Comparison of ENCODE assay signal across 11 mouse cellular contexts in the genomic region with DNA sequence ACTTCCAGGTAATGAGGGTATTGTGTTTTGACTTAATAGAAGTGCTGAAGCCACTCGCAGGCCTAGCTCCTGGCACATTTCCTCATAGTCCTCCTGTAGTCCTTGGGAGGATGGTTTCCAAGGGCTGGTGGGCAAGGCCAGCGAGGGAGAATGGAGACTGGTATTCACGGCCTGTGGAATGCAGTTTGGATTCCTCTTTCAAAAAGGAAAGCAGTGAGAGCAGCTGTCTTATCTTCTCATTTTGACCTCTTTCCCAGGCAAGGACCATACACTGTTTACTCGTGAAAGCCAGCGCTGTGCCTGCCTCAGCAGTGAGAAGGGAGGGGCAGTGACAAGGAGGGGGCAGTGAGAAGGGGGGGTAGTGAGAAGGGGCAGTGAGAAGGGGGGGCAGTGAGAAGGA. TPM values are rescaled to one million over a fixed set of nuclear protein-coding genes. Genes with fewer than 3 reads are reported as not detected.
DNase-seq lines count a peak whose midpoint lies in the region; ATAC-seq lines count a peak whose summit lies in the region.
"Had no signal": no experiment of that assay in that cellular context is flagged by ENCODE, and none has a peak within 500 bp of the region (broad histone marks: within the 10 kb centered on the region; RNA-seq: fewer than 3 reads in every experiment).

No protein-coding gene starts in this region.

- H3K36me3 ChIP-seq in kidney, embryonic 15.5 days: no peaks in the 10 kb centered on the region
- no peaks in the 10 kb centered on the region for H3K36me3 ChIP-seq in intestine, embryonic 16.5 days (ENCODE audit: control insufficient read depth, insufficient read depth, low read length)
- H3K36me3 ChIP-seq: neural tube, embryonic 13.5 days had no signal

- H3K27ac ChIP-seq in kidney, embryonic 15.5 days: no peak overlapping the region
- H3K27ac ChIP-seq in intestine, embryonic 16.5 days (ENCODE audit: low read length): peak overlapping the region; percentile 48
- H3K27ac ChIP-seq: hindbrain, postnatal 0 days; neural tube, embryonic 13.5 days had no signal

- no peak overlapping the region for H3K4me2 ChIP-seq in kidney, embryonic 15.5 days
- H3K4me2 ChIP-seq in intestine, embryonic 16.5 days (ENCODE audit: low read depth, low read length): no peak overlapping the region
- H3K4me2 ChIP-seq: neural tube, embryonic 13.5 days had no signal

- H3K9me3 ChIP-seq in kidney, embryonic 15.5 days (replicated peaks): no peaks in the 10 kb centered on the region
- no peaks in the 10 kb centered on the region for H3K9me3 ChIP-seq in intestine, embryonic 16.5 days (ENCODE audit: control insufficient read depth, low read length)
- H3K9me3 ChIP-seq: neural tube, embryonic 13.5 days had no signal

- H3K9ac ChIP-seq in kidney, embryonic 15.5 days: no peak overlapping the region
- no peak overlapping the region for H3K9ac ChIP-seq in intestine, embryonic 16.5 days (ENCODE audit: low read depth, low read length)
- H3K9ac ChIP-seq: neural tube, embryonic 13.5 days had no signal

- ATAC-seq in kidney, embryonic 15.5 days (replicated peaks; ENCODE audit: low FRiP score): 0 out of 2 replicates have a peak, but pooled peaks have one; percentile 43
- peak; percentile 63 for ATAC-seq in intestine, embryonic 16.5 days

- H3K4me3 ChIP-seq in kidney, embryonic 15.5 days (replicated peaks): no peak overlapping the region
- H3K4me3 ChIP-seq in intestine, embryonic 16.5 days (ENCODE audit: low read length): no peak overlapping the region
- H3K4me3 ChIP-seq: neural tube, embryonic 13.5 days had no signal

- 29% methylated on average over 5 of the region's 5 CpGs for WGBS in kidney, embryonic 15.5 days
- WGBS in intestine, embryonic 16.5 days: 13% methylated on average over 5 of the region's 5 CpGs

- no peak for DNase-seq in kidney, adult 8-10 months
- DNase-seq in ovary, postnatal 36 days (ENCODE audit: low spot score): peak; percentile 47
- no peak for DNase-seq in ovary, postnatal 10 days (ENCODE audit: low spot score)
- no peak for DNase-seq in spleen, adult 18-20 months
- no peak for DNase-seq in embryo, embryonic 11 days
- DNase-seq in cerebellum, postnatal 14 days: no peak
- DNase-seq: thymus, postnatal 25 days had no signal

- peaks cover 17% of the 10 kb centered on the region for H3K4me1 ChIP-seq in kidney, embryonic 15.5 days
- peaks cover 13% of the 10 kb centered on the region for H3K4me1 ChIP-seq in intestine, embryonic 16.5 days (ENCODE audit: control insufficient read depth, insufficient read depth, low read length)

- no peaks in the 10 kb centered on the region for H3K27me3 ChIP-seq in kidney, embryonic 15.5 days
- no peaks in the 10 kb centered on the region for H3K27me3 ChIP-seq in intestine, embryonic 16.5 days (replicated peaks; ENCODE audit: control insufficient read depth, insufficient read depth, low read length)
- H3K27me3 ChIP-seq: neural tube, embryonic 13.5 days had no signal

RNA-seq across cellular contexts. Expression of gene Serinc5, which starts 42.4 kb away (rescaled TPM):
- 16.5 and 16.8 TPM in 2 replicates for polyA plus RNA-seq in kidney, embryonic 15.5 days (2015; fragmentation: Nextera tagmentation; extraction: Ambion mirVana)
- polyA plus RNA-seq in intestine, embryonic 16.5 days (2015; fragmentation: Nextera tagmentation; extraction: Ambion mirVana): 18.0 and 18.9 TPM in 2 replicates
